Mouse (Mus musculus) leukemia stem cell, adult 10-12 weeks (primary cell): Measurements from ENCODE around the gene Hipk4. TPM values are rescaled to one million over a fixed set of nuclear protein-coding genes. Genes with fewer than 3 reads are reported as not detected.

Experiments
- polyA plus RNA-seq: library from polyadenylated mRNA; stranded (reverse); fragments of >175 nt; gene quantifications from 2 replicates; pipeline ENCODE4 v1.2.3, GENCODE M21; 2012; ENCODE audit warnings: low replicate concordance

The Hipk4 gene
- 1.9 and 5.5 TPM in 2 replicates for polyA plus RNA-seq

DNA sequence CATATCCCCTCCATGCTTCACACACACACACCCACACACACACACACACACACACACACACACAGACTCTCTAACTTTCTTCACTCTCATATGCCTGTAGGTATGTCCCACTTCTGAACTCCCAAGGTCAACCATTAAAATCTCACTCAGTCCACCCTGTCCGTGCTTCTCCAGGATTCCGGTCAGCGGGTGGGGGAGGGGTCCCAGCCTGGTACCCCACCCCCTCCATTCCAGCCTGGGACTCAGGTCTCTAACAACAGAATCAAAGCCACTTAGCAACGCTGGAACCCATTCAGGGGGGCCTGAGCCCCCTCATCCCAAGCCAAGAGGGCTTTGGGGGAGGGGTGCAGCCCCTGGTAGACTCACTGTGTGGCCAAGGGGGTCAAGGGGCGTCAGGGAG, at the start of gene Hipk4:
Gene Hipk4, plus strand, starts transcription at position 301 of the 400 bp plus-strand sequence.

DNA sequence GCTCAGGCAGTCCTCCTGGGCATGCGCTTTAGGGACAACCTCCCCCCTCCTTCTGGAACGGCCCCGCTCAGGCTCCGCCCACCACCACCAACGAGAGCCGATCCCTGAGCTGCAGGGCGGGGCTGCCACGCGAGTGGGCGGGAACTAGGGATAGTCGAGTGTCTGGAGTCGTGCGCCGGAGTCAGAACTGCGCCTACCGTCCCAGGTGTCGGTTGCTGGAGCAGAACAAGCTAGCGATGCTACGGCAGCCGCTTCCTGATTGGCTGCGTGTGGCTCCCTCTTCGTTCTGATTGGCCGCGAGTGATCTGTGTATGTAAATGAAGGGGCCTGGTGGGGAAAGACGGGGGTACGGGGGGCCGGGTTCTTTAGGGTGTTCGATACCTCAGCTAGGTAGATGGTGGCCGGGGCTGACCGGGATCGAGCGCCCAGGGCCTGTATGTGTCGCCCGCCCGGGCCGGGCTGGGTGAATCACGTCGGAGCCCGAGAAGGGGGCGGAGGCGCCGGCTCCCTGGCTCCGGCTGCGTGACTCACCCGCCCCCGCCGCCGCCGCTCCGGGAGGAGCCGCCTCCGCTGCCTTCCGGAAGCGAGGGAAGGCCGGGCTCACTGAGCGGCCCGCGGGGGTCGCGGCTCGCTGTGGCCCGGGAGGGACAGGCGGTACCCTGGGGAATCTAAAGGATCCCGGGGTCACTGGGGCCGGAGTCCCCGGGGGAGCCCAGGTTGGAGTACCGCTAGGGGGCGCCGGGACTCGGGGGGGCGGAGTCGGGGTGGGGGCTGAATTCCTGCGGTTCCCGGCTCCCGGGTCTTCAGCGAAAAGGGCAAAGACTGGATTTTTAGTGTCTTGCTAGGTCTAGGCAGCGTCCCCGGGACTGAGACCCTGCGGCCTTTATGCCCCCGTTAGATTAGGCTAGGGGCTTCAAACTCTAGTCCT, 36.0 kb upstream of the Hipk4 start, which contains the start of gene Sertad1:
Gene Sertad1, plus strand, starts transcription at position 141 of the 928 bp plus-strand sequence.

GRCm38 (mm10) chr7:27499036-27499435, 24.0 kb upstream of the Hipk4 start, which contains the start of gene Prx:
Gene Prx, plus strand, starts transcription at chr7:27499324.

DNA sequence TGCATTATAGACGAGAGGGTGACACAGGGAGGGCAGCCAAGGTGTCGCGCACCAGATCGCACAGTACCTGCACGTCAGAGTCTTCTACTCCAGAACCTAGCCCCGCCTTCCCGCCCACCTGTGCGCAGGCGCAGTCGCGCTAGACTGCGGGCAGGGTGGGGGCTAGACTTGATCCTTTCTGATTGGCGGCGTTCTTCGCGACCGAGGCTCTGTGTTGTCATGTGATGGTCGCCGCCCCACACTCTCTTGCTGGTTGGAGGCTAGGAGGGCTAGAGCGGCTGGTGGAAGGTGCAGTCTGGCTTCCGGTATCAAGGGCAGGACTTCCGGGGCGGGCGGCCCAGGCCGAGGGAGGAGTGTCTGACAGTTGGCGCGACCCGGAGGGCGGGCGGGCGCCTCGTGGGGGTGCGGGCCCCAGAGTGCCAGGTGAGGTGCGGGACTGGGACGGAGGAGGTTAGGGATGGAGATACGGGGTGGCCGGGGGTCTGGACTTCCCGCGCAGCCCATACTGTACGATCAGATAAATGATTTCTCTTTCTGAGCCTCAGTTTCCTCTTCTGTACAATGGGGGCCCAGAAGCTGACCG, 30.0 kb downstream of the Hipk4 start, which contains the start of the genes Pld3 and 2310022A10Rik:
Gene Pld3, minus strand, starts transcription at position 288 of the 583 bp plus-strand sequence.
Gene 2310022A10Rik, plus strand, starts transcription at position 303 of the 583 bp plus-strand sequence.

Other genes with a start within 250 kb of the Hipk4 start
- gene Ltbp4, start 185.6 kb upstream of the Hipk4 start, polyA plus RNA-seq = 2.1 and 4.3 TPM in 2 replicates
- 394 and 419 TPM in 2 replicates for gene Shkbp1, start 167.2 kb upstream of the Hipk4 start, polyA plus RNA-seq
- gene Gm20479, start 165.8 kb upstream of the Hipk4 start, polyA plus RNA-seq = not detected in 2 replicates
- 0.24 and 0.45 TPM in 2 replicates for gene Sptbn4, start 75.6 kb upstream of the Hipk4 start, polyA plus RNA-seq
- 834 and 943 TPM in 2 replicates for gene Blvrb, start 75.3 kb upstream of the Hipk4 start, polyA plus RNA-seq
- 20.2 and 49.9 TPM in 2 replicates for gene Sertad3, start 49.5 kb upstream of the Hipk4 start, polyA plus RNA-seq
- 85.4 and 91.2 TPM in 2 replicates for gene Sertad1, start 36.4 kb upstream of the Hipk4 start, polyA plus RNA-seq
- gene Prx, start 23.9 kb upstream of the Hipk4 start, polyA plus RNA-seq = 2.9 and 3.2 TPM in 2 replicates
- 83.5 and 116 TPM in 2 replicates for gene Pld3, start 30.0 kb downstream of the Hipk4 start, polyA plus RNA-seq
- gene 2310022A10Rik, start 30.0 kb downstream of the Hipk4 start, polyA plus RNA-seq = 44.0 and 93.8 TPM in 2 replicates
- 47.9 and 84.4 TPM in 2 replicates for gene Akt2, start 68.3 kb downstream of the Hipk4 start, polyA plus RNA-seq
- gene Ttc9b, start 130.6 kb downstream of the Hipk4 start, polyA plus RNA-seq = not detected in 2 replicates
- gene Map3k10, start 151.3 kb downstream of the Hipk4 start, polyA plus RNA-seq = 29.5 and 45.0 TPM in 2 replicates
- not detected in 2 replicates for gene Zfp607b, start 166.1 kb downstream of the Hipk4 start, polyA plus RNA-seq
- 0.36 TPM in 1 of 2 replicates, not detected in the other for gene Zfp60, start 208.1 kb downstream of the Hipk4 start, polyA plus RNA-seq